Mouse (Mus musculus): ENCODE measurements around the gene Agmat. TPM values are rescaled to one million over a fixed set of nuclear protein-coding genes. Genes with fewer than 3 reads are reported as not detected.
"Not testable (repeated sequence)": the region's sequence is repeated elsewhere in the genome, so short reads cannot be mapped to it uniquely, and the experiment has no call there.

Agmat gene
- polyA plus RNA-seq, 1 experiment: 13.3 TPM

GRCm38 (mm10) chr4:141763476-141763875, 17.0 kb downstream of the Agmat start:
- no peak for TF ChIP-seq POLR2A (IDR thresholded peaks at IDR 0.05; ENCODE audit: low read depth, low read length)
- no peak for TF ChIP-seq CTCF (IDR thresholded peaks at IDR 0.05; ENCODE audit: extremely low read depth, insufficient read length, insufficient replicate concordance, low read depth, low read length)
- WGBS: 88% methylated on average over 12 of the region's 12 CpGs
- Histone ChIP-seq H3K27me3 (ENCODE audit: control insufficient read depth, insufficient read depth, low read length) (no peaks in the 10 kb centered on the region), H3K4me1 (ENCODE audit: control insufficient read depth, insufficient read depth, insufficient read length, low read length) (peaks cover 3% of the 10 kb centered on the region), H3K36me3 (ENCODE audit: control insufficient read depth, insufficient read depth, low read length) (peaks cover 56% of the 10 kb centered on the region), H3K4me3 (ENCODE audit: low read depth, low read length) (no peak overlapping the region), H3K27ac (ENCODE audit: insufficient read depth, low read depth, low read length) (no peak overlapping the region)

DNA sequence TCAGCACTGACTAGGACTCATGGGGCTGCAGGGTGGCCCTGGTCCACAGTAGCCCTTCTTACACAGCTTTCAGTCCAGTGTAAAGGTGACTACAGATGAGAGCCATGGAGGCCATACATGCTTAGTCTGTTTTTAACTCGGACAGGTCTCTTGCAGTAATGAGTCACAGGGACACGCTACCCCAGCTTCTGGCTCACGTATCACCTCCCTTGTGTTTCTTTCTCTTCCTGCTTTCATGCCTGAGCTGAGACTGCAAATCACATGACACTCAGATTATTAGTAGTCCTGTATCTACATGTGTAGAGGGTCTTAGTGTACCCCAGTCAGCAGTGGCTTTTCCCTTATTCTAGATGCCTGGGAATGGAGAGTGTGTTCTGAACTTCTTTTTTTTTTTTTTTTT, 18.5 kb downstream of the Agmat start:
- Histone ChIP-seq H3K27me3 (ENCODE audit: control insufficient read depth, insufficient read depth, low read length) (no peaks in the 10 kb centered on the region), H3K4me1 (ENCODE audit: control insufficient read depth, insufficient read depth, insufficient read length, low read length) (peaks cover 3% of the 10 kb centered on the region), H3K27ac (ENCODE audit: insufficient read depth, low read depth, low read length) (no peak overlapping the region), H3K4me3 (ENCODE audit: low read depth, low read length) (no peak overlapping the region), H3K36me3 (ENCODE audit: control insufficient read depth, insufficient read depth, low read length) (peaks cover 57% of the 10 kb centered on the region)
- WGBS: 86% methylated on average over 3 of the region's 3 CpGs
- no peak for TF ChIP-seq POLR2A (IDR thresholded peaks at IDR 0.05; ENCODE audit: low read depth, low read length)
- TF ChIP-seq CTCF (IDR thresholded peaks at IDR 0.05; ENCODE audit: extremely low read depth, insufficient read length, insufficient replicate concordance, low read depth, low read length): no peak

DNA sequence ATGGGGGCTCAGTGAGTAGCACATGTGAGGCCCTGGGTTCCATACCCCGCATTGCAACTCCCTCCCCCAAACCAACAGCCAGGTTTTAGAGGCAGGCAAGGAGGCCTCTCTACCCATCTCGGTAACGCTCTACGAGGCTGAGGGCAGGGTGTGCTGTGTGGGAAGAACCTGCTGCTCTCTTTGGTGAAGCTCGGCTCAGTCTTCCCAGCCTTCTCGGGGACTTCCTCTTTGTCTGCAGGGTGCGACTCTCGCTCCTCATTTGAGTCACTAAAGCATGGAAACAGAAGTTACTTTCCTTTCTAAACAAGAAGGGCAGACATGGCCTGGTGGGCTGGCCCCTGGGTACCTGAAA, 19.8 kb downstream of the Agmat start:
- no peak for TF ChIP-seq POLR2A (IDR thresholded peaks at IDR 0.05; ENCODE audit: low read depth, low read length)
- TF ChIP-seq CTCF (IDR thresholded peaks at IDR 0.05; ENCODE audit: extremely low read depth, insufficient read length, insufficient replicate concordance, low read depth, low read length): no peak
- no peaks in the 10 kb centered on the region for H3K27me3 ChIP-seq (ENCODE audit: control insufficient read depth, insufficient read depth, low read length)
- no peak overlapping the region for H3K4me3 ChIP-seq (ENCODE audit: low read depth, low read length)
- peaks cover 59% of the 10 kb centered on the region for H3K36me3 ChIP-seq (ENCODE audit: control insufficient read depth, insufficient read depth, low read length)
- peaks cover 3% of the 10 kb centered on the region; the same call in 1 of the 2 replicates for H3K4me1 ChIP-seq (ENCODE audit: control insufficient read depth, insufficient read depth, insufficient read length, low read length)
- 73% methylated on average over 8 of the region's 8 CpGs for WGBS
- H3K27ac ChIP-seq (ENCODE audit: insufficient read depth, low read depth, low read length): peak overlapping the region; percentile 69

DNA sequence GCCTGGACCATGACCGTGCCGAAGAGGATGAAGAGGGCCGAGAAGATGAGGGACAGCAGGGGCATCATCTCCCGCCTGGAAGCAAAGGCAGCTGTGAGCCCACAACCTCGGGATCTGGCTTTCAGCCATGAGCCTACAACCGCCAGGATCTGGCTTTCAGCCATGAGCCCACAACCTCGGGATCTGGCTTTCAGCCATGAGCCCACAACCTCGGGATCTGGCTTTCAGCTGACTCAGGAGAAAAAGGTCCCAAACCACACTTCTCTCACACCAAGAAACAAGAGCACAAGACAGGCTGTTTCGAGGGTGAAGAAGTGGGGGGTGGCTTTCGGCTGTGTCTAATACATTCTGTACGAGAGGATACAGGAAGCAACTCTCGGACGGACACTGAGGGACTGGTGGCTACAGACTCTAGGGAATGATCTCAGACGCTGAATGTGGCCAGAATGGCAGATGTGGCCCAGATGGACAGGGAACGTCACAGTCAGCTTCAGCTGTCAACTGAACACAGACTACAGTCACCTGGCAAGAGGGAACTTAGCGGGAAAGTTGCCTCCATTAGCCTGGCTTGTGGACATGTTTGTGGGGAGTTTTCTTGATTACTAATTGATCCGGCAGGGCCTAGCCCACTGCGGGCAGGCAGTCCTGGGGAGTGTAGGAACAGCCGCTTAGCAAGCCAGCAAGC, 20.3 kb downstream of the Agmat start:
- Histone ChIP-seq H3K4me1 (ENCODE audit: control insufficient read depth, insufficient read depth, insufficient read length, low read length) (peaks cover 3% of the 10 kb centered on the region; the same call in 1 of the 2 replicates), H3K27me3 (ENCODE audit: control insufficient read depth, insufficient read depth, low read length) (no peaks in the 10 kb centered on the region), H3K36me3 (ENCODE audit: control insufficient read depth, insufficient read depth, low read length) (peaks cover 62% of the 10 kb centered on the region), H3K4me3 (ENCODE audit: low read depth, low read length) (no peak overlapping the region), H3K27ac (ENCODE audit: insufficient read depth, low read depth, low read length) (peak overlapping the region; percentile 69)
- TF ChIP-seq CTCF (IDR thresholded peaks at IDR 0.05; ENCODE audit: extremely low read depth, insufficient read length, insufficient replicate concordance, low read depth, low read length) (no peak), POLR2A (IDR thresholded peaks at IDR 0.05; ENCODE audit: low read depth, low read length) (no peak)
- WGBS: 56% methylated on average over 19 of the region's 19 CpGs

DNA sequence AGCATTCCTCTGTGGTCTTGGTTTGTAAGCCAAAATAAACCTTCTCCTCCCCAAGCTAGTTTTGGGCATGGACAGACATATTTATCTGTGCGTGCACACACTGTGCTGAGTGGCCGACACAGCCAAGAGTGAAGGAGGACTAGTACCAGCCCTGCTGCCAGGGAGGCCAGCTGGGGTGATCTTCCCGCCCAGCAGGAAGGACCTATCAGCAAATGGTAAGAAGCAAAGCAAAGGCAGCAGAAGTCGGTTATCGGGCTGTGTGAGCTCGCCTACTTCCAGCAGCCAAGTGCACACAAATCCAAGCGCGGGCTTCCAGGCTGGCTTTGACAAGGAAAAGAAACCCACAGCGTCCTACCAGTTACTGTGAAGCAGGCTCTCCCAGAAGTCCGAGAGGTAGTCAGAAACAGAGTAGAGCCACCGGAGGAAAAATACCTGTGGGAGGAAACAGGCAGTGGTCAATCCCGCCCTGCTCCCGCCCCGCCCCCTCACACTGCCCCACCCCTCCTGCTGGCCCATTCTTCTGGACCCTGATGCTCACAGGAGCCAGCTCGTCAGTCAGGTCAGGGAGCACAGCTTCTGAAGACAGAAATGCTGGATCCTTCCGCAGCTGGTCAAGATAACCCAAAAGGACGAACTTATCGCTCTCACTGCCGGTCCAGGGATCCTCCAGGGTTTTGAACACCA, 21.0 kb downstream of the Agmat start:
- peak overlapping the region; percentile 69 for H3K27ac ChIP-seq (ENCODE audit: insufficient read depth, low read depth, low read length)
- peaks cover 3% of the 10 kb centered on the region; the same call in 1 of the 2 replicates for H3K4me1 ChIP-seq (ENCODE audit: control insufficient read depth, insufficient read depth, insufficient read length, low read length)
- no peak for TF ChIP-seq CTCF (IDR thresholded peaks at IDR 0.05; ENCODE audit: extremely low read depth, insufficient read length, insufficient replicate concordance, low read depth, low read length)
- TF ChIP-seq POLR2A (IDR thresholded peaks at IDR 0.05; ENCODE audit: low read depth, low read length): no peak
- no peaks in the 10 kb centered on the region for H3K27me3 ChIP-seq (ENCODE audit: control insufficient read depth, insufficient read depth, low read length)
- H3K4me3 ChIP-seq (ENCODE audit: low read depth, low read length): no peak overlapping the region
- H3K36me3 ChIP-seq (ENCODE audit: control insufficient read depth, insufficient read depth, low read length): peaks cover 61% of the 10 kb centered on the region
- WGBS: 74% methylated on average over 19 of the region's 19 CpGs

- H3K4me3 ChIP-seq (ENCODE audit: low read depth, low read length): no peak overlapping the region
- 69% methylated on average over 8 of the region's 8 CpGs for WGBS
- peaks cover 53% of the 10 kb centered on the region for H3K36me3 ChIP-seq (ENCODE audit: control insufficient read depth, insufficient read depth, low read length)
- H3K27ac ChIP-seq (ENCODE audit: insufficient read depth, low read depth, low read length): no peak overlapping the region
- peaks cover 3% of the 10 kb centered on the region; the same call in 1 of the 2 replicates for H3K4me1 ChIP-seq (ENCODE audit: control insufficient read depth, insufficient read depth, insufficient read length, low read length)
- no peaks in the 10 kb centered on the region for H3K27me3 ChIP-seq (ENCODE audit: control insufficient read depth, insufficient read depth, low read length)
- TF ChIP-seq POLR2A (IDR thresholded peaks at IDR 0.05; ENCODE audit: low read depth, low read length) (no peak), CTCF (IDR thresholded peaks at IDR 0.05; ENCODE audit: extremely low read depth, insufficient read length, insufficient replicate concordance, low read depth, low read length) (no peak)
Observed at GRCm38 (mm10) chr4:141769501-141770160, 23.2 kb downstream of the Agmat start.

- H3K27ac ChIP-seq (ENCODE audit: insufficient read depth, low read depth, low read length): no peak overlapping the region
- 86% methylated on average over 8 of the region's 8 CpGs for WGBS
- no peak overlapping the region for H3K4me3 ChIP-seq (ENCODE audit: low read depth, low read length)
- 0 out of 2 replicates have a peak, but pooled peaks cover 3% of the 10 kb centered on the region for H3K4me1 ChIP-seq (ENCODE audit: control insufficient read depth, insufficient read depth, insufficient read length, low read length)
- H3K27me3 ChIP-seq (ENCODE audit: control insufficient read depth, insufficient read depth, low read length): no peaks in the 10 kb centered on the region
- H3K36me3 ChIP-seq (ENCODE audit: control insufficient read depth, insufficient read depth, low read length): peaks cover 58% of the 10 kb centered on the region
- TF ChIP-seq POLR2A (IDR thresholded peaks at IDR 0.05; ENCODE audit: low read depth, low read length) (no peak), CTCF (IDR thresholded peaks at IDR 0.05; ENCODE audit: extremely low read depth, insufficient read length, insufficient replicate concordance, low read depth, low read length) (no peak)
Observed at GRCm38 (mm10) chr4:141771823-141772222, 25.4 kb downstream of the Agmat start.

GRCm38 (mm10) chr4:141773019-141773418, 26.5 kb downstream of the Agmat start:
- 92% methylated on average over 4 of the region's 4 CpGs for WGBS
- peaks cover 55% of the 10 kb centered on the region for H3K36me3 ChIP-seq (ENCODE audit: control insufficient read depth, insufficient read depth, low read length)
- H3K27me3 ChIP-seq (ENCODE audit: control insufficient read depth, insufficient read depth, low read length); H3K27ac ChIP-seq (ENCODE audit: insufficient read depth, low read depth, low read length); H3K4me1 ChIP-seq (ENCODE audit: control insufficient read depth, insufficient read depth, insufficient read length, low read length); H3K4me3 ChIP-seq (ENCODE audit: low read depth, low read length): not testable (repeated sequence)

Measured in small intestine, adult 2 months (tissue).